Mouse (Mus musculus): Measurements from ENCODE around the gene Rnf6. TPM values are rescaled to one million over a fixed set of nuclear protein-coding genes. Genes with fewer than 3 reads are reported as not detected.

Gene Rnf6
- polyA plus RNA-seq, 1 experiment from 2014 or later, result 71.2 TPM

GRCm38 (mm10) chr5:146231655-146231996 lies 10.3 kb upstream of the Rnf6 start:
- no peaks in the 10 kb centered on the region for H3K36me3 ChIP-seq (ENCODE audit: insufficient read depth, low read length)
- ATAC-seq (ENCODE audit: low FRiP score, low TSS enrichment), result no peak
- H3K9ac ChIP-seq (replicated peaks; ENCODE audit: low read length), result peak overlapping the region; percentile 91
- no peaks in the 10 kb centered on the region for H3K27me3 ChIP-seq (ENCODE audit: insufficient read depth, low read length)
- H3K4me3 ChIP-seq (ENCODE audit: low read length), result peak overlapping the region; percentile 82
- H3K4me1 ChIP-seq (ENCODE audit: insufficient read depth, low read length), result peaks cover 37% of the 10 kb centered on the region
- H3K4me2 ChIP-seq (replicated peaks; ENCODE audit: low read depth, low read length), result peak overlapping the region; percentile 79
- WGBS, result under 1% methylated on average over 19 of the region's 19 CpGs
- peak overlapping the region; percentile 100 for H3K27ac ChIP-seq (ENCODE audit: low read length)
- H3K9me3 ChIP-seq (ENCODE audit: low read length), result no peaks in the 10 kb centered on the region

GRCm38 (mm10) chr5:146230864-146231654 lies 9.7 kb upstream of the Rnf6 start, which contains the start of gene Cdk8:
Gene Cdk8, plus strand, starts transcription at chr5:146231230.
- Histone ChIP-seq H3K9me3 (ENCODE audit: low read length) (no peaks in the 10 kb centered on the region), H3K4me1 (ENCODE audit: insufficient read depth, low read length) (peaks cover 32% of the 10 kb centered on the region), H3K27me3 (ENCODE audit: insufficient read depth, low read length) (no peaks in the 10 kb centered on the region), H3K9ac (replicated peaks; ENCODE audit: low read length) (peak within 1 kb of the TSS; percentile 91), H3K36me3 (ENCODE audit: insufficient read depth, low read length) (no peaks in the 10 kb centered on the region), H3K4me2 (replicated peaks; ENCODE audit: low read depth, low read length) (peak within 1 kb of the TSS; percentile 79), H3K27ac (ENCODE audit: low read length) (peak within 1 kb of the TSS; percentile 100), H3K4me3 (ENCODE audit: low read length) (peak within 1 kb of the TSS; percentile 82)
- under 1% methylated on average over 79 of the region's 102 CpGs for WGBS
- peak; percentile 95 for ATAC-seq (ENCODE audit: low FRiP score, low TSS enrichment)

- H3K9me3 ChIP-seq (ENCODE audit: low read length), result no peaks in the 10 kb centered on the region
- H3K27me3 ChIP-seq (ENCODE audit: insufficient read depth, low read length), result no peaks in the 10 kb centered on the region
- ATAC-seq (ENCODE audit: low FRiP score, low TSS enrichment), result no peak
- peak overlapping the region; percentile 82 for H3K4me3 ChIP-seq (ENCODE audit: low read length)
- H3K9ac ChIP-seq (replicated peaks; ENCODE audit: low read length), result peak overlapping the region; percentile 91
- WGBS, result 54% methylated on average over 17 of the region's 17 CpGs
- H3K36me3 ChIP-seq (ENCODE audit: insufficient read depth, low read length), result no peaks in the 10 kb centered on the region
- H3K4me2 ChIP-seq (replicated peaks; ENCODE audit: low read depth, low read length), result peak overlapping the region; percentile 79
- H3K4me1 ChIP-seq (ENCODE audit: insufficient read depth, low read length), result peaks cover 23% of the 10 kb centered on the region
- peak overlapping the region; percentile 100 for H3K27ac ChIP-seq (ENCODE audit: low read length)
Measured at GRCm38 (mm10) chr5:146229869-146230650, 8.7 kb upstream of the Rnf6 start.

- Histone ChIP-seq H3K27ac (ENCODE audit: low read length) (no peak overlapping the region), H3K9me3 (ENCODE audit: low read length) (no peaks in the 10 kb centered on the region), H3K27me3 (ENCODE audit: insufficient read depth, low read length) (no peaks in the 10 kb centered on the region), H3K36me3 (ENCODE audit: insufficient read depth, low read length) (no peaks in the 10 kb centered on the region), H3K4me2 (replicated peaks; ENCODE audit: low read depth, low read length) (no peak overlapping the region), H3K9ac (replicated peaks; ENCODE audit: low read length) (no peak overlapping the region), H3K4me1 (ENCODE audit: insufficient read depth, low read length) (peaks cover 10% of the 10 kb centered on the region), H3K4me3 (ENCODE audit: low read length) (no peak overlapping the region)
- ATAC-seq (ENCODE audit: low FRiP score, low TSS enrichment), result no peak
- WGBS, result 89% methylated on average over 8 of the region's 8 CpGs
Measured at GRCm38 (mm10) chr5:146227496-146227895, 6.1 kb upstream of the Rnf6 start.

GRCm38 (mm10) chr5:146223786-146224185 lies 2.4 kb upstream of the Rnf6 start:
- ATAC-seq (ENCODE audit: low FRiP score, low TSS enrichment), result no peak
- no peak overlapping the region for H3K4me2 ChIP-seq (replicated peaks; ENCODE audit: low read depth, low read length)
- peaks cover 15% of the 10 kb centered on the region for H3K4me1 ChIP-seq (ENCODE audit: insufficient read depth, low read length)
- H3K36me3 ChIP-seq (ENCODE audit: insufficient read depth, low read length), result peaks cover 6% of the 10 kb centered on the region; the same call in 1 of the 2 replicates
- H3K27ac ChIP-seq (ENCODE audit: low read length), result no peak overlapping the region
- WGBS, result 87% methylated on average over 5 of the region's 5 CpGs
- H3K9me3 ChIP-seq (ENCODE audit: low read length), result no peaks in the 10 kb centered on the region
- H3K4me3 ChIP-seq (ENCODE audit: low read length), result no peak overlapping the region
- no peaks in the 10 kb centered on the region for H3K27me3 ChIP-seq (ENCODE audit: insufficient read depth, low read length)
- H3K9ac ChIP-seq (replicated peaks; ENCODE audit: low read length), result no peak overlapping the region

GRCm38 (mm10) chr5:146221722-146222121 lies 367 bp upstream of the Rnf6 start:
- H3K9me3 ChIP-seq (ENCODE audit: low read length), result no peaks in the 10 kb centered on the region
- ATAC-seq (ENCODE audit: low FRiP score, low TSS enrichment), result no peak
- H3K27ac ChIP-seq (ENCODE audit: low read length), result peak overlapping the region; percentile 99
- H3K36me3 ChIP-seq (ENCODE audit: insufficient read depth, low read length), result peaks cover 21% of the 10 kb centered on the region
- no peaks in the 10 kb centered on the region for H3K27me3 ChIP-seq (ENCODE audit: insufficient read depth, low read length)
- H3K9ac ChIP-seq (replicated peaks; ENCODE audit: low read length), result peak overlapping the region; percentile 93
- 19% methylated on average over 6 of the region's 6 CpGs for WGBS
- peaks cover 15% of the 10 kb centered on the region for H3K4me1 ChIP-seq (ENCODE audit: insufficient read depth, low read length)
- H3K4me2 ChIP-seq (replicated peaks; ENCODE audit: low read depth, low read length), result peak overlapping the region; percentile 61
- H3K4me3 ChIP-seq (ENCODE audit: low read length), result peak overlapping the region; percentile 86

- peaks cover 33% of the 10 kb centered on the region for H3K36me3 ChIP-seq (ENCODE audit: insufficient read depth, low read length)
- peak overlapping the region; percentile 99 for H3K27ac ChIP-seq (ENCODE audit: low read length)
- no peaks in the 10 kb centered on the region for H3K9me3 ChIP-seq (ENCODE audit: low read length)
- peak overlapping the region; percentile 61 for H3K4me2 ChIP-seq (replicated peaks; ENCODE audit: low read depth, low read length)
- ATAC-seq (ENCODE audit: low FRiP score, low TSS enrichment), result peak; percentile 82
- peak overlapping the region; percentile 86 for H3K4me3 ChIP-seq (ENCODE audit: low read length)
- H3K4me1 ChIP-seq (ENCODE audit: insufficient read depth, low read length), result peaks cover 15% of the 10 kb centered on the region
- H3K9ac ChIP-seq (replicated peaks; ENCODE audit: low read length), result peak overlapping the region; percentile 93
- H3K27me3 ChIP-seq (ENCODE audit: insufficient read depth, low read length), result no peaks in the 10 kb centered on the region
- 5% methylated on average over 13 of the region's 13 CpGs for WGBS
Measured at GRCm38 (mm10) chr5:146220501-146220878, 865 bp downstream of the Rnf6 start.

GRCm38 (mm10) chr5:146205537-146205936 lies 15.8 kb downstream of the Rnf6 start:
- Histone ChIP-seq H3K27me3 (ENCODE audit: insufficient read depth, low read length) (no peaks in the 10 kb centered on the region), H3K9me3 (ENCODE audit: low read length) (0 out of 2 replicates have a peak, but pooled peaks cover 2% of the 10 kb centered on the region), H3K9ac (replicated peaks; ENCODE audit: low read length) (no peak overlapping the region), H3K4me2 (replicated peaks; ENCODE audit: low read depth, low read length) (no peak overlapping the region), H3K27ac (ENCODE audit: low read length) (peak overlapping the region; percentile 93), H3K4me1 (ENCODE audit: insufficient read depth, low read length) (peaks cover 19% of the 10 kb centered on the region), H3K36me3 (ENCODE audit: insufficient read depth, low read length) (peaks cover 78% of the 10 kb centered on the region), H3K4me3 (ENCODE audit: low read length) (no peak overlapping the region)
- peak; percentile 99 for ATAC-seq (ENCODE audit: low FRiP score, low TSS enrichment)
- WGBS, result 46% methylated on average over 5 of the region's 5 CpGs

- Histone ChIP-seq H3K4me2 (replicated peaks; ENCODE audit: low read depth, low read length) (no peak overlapping the region), H3K27ac (ENCODE audit: low read length) (no peak overlapping the region), H3K9ac (replicated peaks; ENCODE audit: low read length) (no peak overlapping the region), H3K27me3 (ENCODE audit: insufficient read depth, low read length) (no peaks in the 10 kb centered on the region), H3K9me3 (ENCODE audit: low read length) (0 out of 2 replicates have a peak, but pooled peaks cover 3% of the 10 kb centered on the region), H3K4me1 (ENCODE audit: insufficient read depth, low read length) (peaks cover 19% of the 10 kb centered on the region), H3K36me3 (ENCODE audit: insufficient read depth, low read length) (peaks cover 67% of the 10 kb centered on the region), H3K4me3 (ENCODE audit: low read length) (no peak overlapping the region)
- no peak for ATAC-seq (ENCODE audit: low FRiP score, low TSS enrichment)
- WGBS, result 84% methylated on average over 2 of the region's 2 CpGs
Measured at GRCm38 (mm10) chr5:146203921-146204320, 17.4 kb downstream of the Rnf6 start.
